Mouse (Mus musculus) olfactory bulb, adult 2 months (tissue): ENCODE measurements at regions not wholly inside any gene's neighbourhood (a gene's known extent, or its start where the extent isn't known, plus 50 kb on each side); places are given as distances from the start of the nearest gene placed in this dataset.
"Not testable (repeated sequence)": the region's sequence is repeated elsewhere in the genome, so short reads cannot be mapped to it uniquely, and the experiment has no call there.

ENCODE experiments used
- H3K27ac ChIP-seq: fragments of 200-500 bp; 2 replicates; pipeline ENCODE4 v1.5.1; 2012; ENCODE audit warnings: low read depth, low read length; ENCODE audit not compliant: insufficient read depth
- H3K4me1 ChIP-seq: fragments of 200-500 bp; 2 replicates; pipeline ENCODE4 v1.6.1; 2012; ENCODE audit warnings: low read length; ENCODE audit not compliant: control insufficient read depth, insufficient read depth
- H3K4me3 ChIP-seq: fragments of 200-500 bp; 2 replicates; pipeline ENCODE4 v1.5.1; 2012; ENCODE audit warnings: mild to moderate bottlenecking, low read depth, low read length, moderate library complexity; ENCODE audit not compliant: insufficient read depth
- CTCF ChIP-seq: fragments of 200-500 bp; IDR thresholded peaks from 2 replicates; pipeline ENCODE4 v1.5.1; 2012; ENCODE audit warnings: low read depth, mild to moderate bottlenecking, low read length, moderate library complexity; ENCODE audit not compliant: insufficient read depth
- POLR2A ChIP-seq: fragments of 200-500 bp; IDR thresholded peaks from 2 replicates; pipeline ENCODE4 v1.6.1; 2012; ENCODE audit warnings: mild to moderate bottlenecking, low read depth, low read length, moderate library complexity; ENCODE audit not compliant: insufficient read depth
- WGBS: fragments of 180-500 bp; shearing (Covaris S2); methylation state at CpG from one replicate; pipeline ENCODE4 v1.1.7; 2018; 5-methylcytosine and 5-hydroxymethylcytosine counted together

DNA sequence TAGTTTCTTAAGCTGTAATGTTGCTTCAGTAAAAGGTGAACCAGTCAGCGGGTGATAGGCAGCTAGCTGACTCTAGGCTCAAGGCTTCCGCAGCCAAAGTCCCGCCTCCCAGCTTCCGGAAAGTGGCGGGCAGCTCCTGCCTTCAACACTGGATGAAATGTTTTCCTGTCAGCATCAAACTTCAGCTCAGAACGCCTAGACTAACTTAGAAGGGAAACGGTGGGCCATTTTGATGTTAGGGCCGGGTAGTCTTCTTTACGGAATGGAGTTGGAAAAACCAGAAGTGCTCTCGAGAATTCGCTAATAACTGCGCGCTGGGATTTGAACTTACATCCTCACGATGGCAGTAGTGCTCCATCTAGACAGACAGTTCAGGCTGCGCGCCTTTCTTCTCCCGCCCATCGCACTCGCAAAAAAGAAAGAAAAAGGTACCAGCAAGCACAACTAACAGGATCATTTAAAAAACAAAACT, 194.7 kb upstream of the Olfr1324 start:
- 62% methylated on average over 19 of the region's 19 CpGs for WGBS
- TF ChIP-seq CTCF (no peak), POLR2A (no peak)
- H3K4me3 ChIP-seq, result no peak overlapping the region
- H3K27ac ChIP-seq, result no peak overlapping the region
- no peaks in the 10 kb centered on the region for H3K4me1 ChIP-seq

DNA sequence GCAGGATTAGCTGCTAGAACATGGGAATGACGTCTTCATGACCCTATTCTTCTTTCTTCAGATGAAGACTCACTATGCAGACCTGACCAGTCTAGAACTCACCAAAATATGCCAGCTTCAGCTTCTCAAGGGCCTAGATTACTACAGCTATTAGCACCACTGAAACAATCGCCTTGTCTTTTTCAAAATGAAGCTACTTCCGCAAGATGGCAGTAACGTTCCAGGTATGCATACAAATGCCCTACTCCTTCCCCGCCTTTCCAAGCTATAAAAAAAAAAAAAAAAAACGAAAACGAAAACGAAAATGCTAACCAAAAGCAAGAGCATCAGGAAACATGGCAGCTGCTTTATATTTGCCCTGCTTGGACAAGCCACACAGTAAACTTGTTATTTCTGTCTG, 192.6 kb upstream of the Olfr1324 start:
- WGBS, result 70% methylated on average over 8 of the region's 8 CpGs
- TF ChIP-seq POLR2A (no peak), CTCF (no peak)
- Histone ChIP-seq H3K4me3 (no peak overlapping the region), H3K27ac (no peak overlapping the region), H3K4me1 (no peaks in the 10 kb centered on the region)

DNA sequence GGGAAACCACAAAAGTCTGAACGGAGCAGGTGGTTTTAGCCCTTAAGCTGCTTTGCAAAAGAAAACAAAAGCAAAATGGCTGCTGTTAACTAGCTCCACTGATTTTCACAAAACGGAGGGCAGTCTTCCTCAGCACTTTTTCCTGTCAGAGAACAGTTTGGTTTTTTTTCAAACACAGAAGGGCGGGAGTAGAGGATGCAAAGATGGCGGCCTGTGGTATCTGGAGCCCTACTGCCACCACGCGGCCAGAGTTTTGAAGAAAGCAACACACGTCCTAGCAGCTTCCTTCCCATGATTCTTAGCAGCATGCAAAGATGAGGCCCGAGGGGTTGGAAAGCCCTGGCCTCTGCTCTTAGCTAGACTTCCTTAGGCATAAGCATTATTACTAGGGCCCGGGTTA, 191.6 kb upstream of the Olfr1324 start:
- 72% methylated on average over 9 of the region's 9 CpGs for WGBS
- H3K4me1 ChIP-seq, result no peaks in the 10 kb centered on the region

DNA sequence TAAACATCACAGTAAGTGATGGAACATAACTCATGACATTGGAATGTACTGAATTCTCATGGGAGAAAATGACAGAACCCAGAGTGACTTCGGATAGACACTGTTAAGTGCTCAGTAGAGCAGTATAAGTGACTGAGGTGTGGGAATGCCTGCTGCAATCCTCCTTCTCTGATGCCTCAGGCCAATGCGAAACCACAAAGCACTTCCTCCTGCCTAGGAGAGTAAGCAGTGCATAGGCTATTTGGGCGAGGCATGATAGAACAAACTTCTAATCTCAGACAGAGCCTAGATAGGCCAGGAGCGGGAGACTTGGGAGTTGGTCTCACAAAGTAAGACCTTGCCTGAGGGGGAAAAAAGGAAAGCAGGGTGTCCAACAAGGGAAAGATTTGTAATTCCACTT, 190.6 kb upstream of the Olfr1324 start:
- H3K4me1 ChIP-seq, result no peaks in the 10 kb centered on the region
- WGBS, result 95% methylated on average over 4 of the region's 4 CpGs
- no peak for TF ChIP-seq POLR2A
- TF ChIP-seq CTCF, result no peak
- H3K4me3 ChIP-seq, result no peak overlapping the region
- H3K27ac ChIP-seq, result no peak overlapping the region

More for the DNA sequence above, 191.6 kb upstream of the Olfr1324 start:
- TF ChIP-seq POLR2A (no peak), CTCF (no peak)
- Histone ChIP-seq H3K4me3 (no peak overlapping the region), H3K27ac (no peak overlapping the region)

DNA sequence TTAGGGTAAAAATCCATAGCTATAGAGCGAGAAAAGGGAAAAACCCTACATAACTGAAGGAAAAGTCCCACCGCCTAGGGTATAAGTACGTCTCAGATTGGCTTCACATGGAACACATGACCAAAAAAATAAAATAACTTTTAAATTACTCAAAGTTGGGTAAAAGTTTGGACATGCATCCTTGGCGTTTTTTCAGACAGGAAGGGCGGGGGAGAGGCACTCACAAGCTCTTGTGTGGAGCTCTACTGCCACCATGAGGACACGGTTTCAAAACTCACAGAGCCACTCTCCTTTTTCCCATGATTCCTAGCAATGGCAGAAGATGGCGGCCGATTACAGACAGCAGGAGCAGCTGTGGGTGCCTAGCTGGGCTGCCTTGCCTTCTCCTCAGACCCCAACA, 188.6 kb upstream of the Olfr1324 start:
- H3K4me1 ChIP-seq, H3K4me3 ChIP-seq, H3K27ac ChIP-seq: not testable (repeated sequence)
- WGBS, result 73% methylated on average over 8 of the region's 8 CpGs

- H3K4me3 ChIP-seq, H3K27ac ChIP-seq, H3K4me1 ChIP-seq: not testable (repeated sequence)
- 75% methylated on average over 3 of the region's 3 CpGs for WGBS
These were observed 186.6 kb upstream of the Olfr1324 start for GRCm38 (mm10) chrX:50614874-50615273.

GRCm38 (mm10) chrX:50614367-50614766, 186.1 kb upstream of the Olfr1324 start:
- H3K4me3 ChIP-seq, H3K27ac ChIP-seq: not testable (repeated sequence)
- 76% methylated on average over 6 of the region's 6 CpGs for WGBS

GRCm38 (mm10) chrX:50611765-50612591, 183.7 kb upstream of the Olfr1324 start:
- 76% methylated on average over 9 of the region's 9 CpGs for WGBS
- TF ChIP-seq POLR2A, result no peak
- H3K27ac ChIP-seq, result no peak overlapping the region
- no peaks in the 10 kb centered on the region for H3K4me1 ChIP-seq
- H3K4me3 ChIP-seq, result no peak overlapping the region

More at GRCm38 (mm10) chrX:50614367-50614766, 186.1 kb upstream of the Olfr1324 start:
- H3K4me1 ChIP-seq, result not testable (repeated sequence)

- WGBS, result 83% methylated on average over 6 of the region's 6 CpGs
These were observed 179.8 kb upstream of the Olfr1324 start for GRCm38 (mm10) chrX:50608141-50608540.

GRCm38 (mm10) chrX:50607636-50608035, 179.3 kb upstream of the Olfr1324 start:
- no peak overlapping the region for H3K27ac ChIP-seq
- WGBS, result 79% methylated on average over 7 of the region's 7 CpGs
- no peak overlapping the region for H3K4me3 ChIP-seq
- H3K4me1 ChIP-seq, result no peaks in the 10 kb centered on the region
- no peak for TF ChIP-seq POLR2A
- TF ChIP-seq CTCF, result no peak

More at GRCm38 (mm10) chrX:50608141-50608540, 179.8 kb upstream of the Olfr1324 start:
- not testable (repeated sequence) for H3K27ac ChIP-seq, H3K4me3 ChIP-seq, H3K4me1 ChIP-seq

- H3K4me3 ChIP-seq, H3K4me1 ChIP-seq, H3K27ac ChIP-seq: not testable (repeated sequence)
- WGBS, result 52% methylated on average over 2 of the region's 2 CpGs
These were observed 177.2 kb upstream of the Olfr1324 start for GRCm38 (mm10) chrX:50605517-50605916.

GRCm38 (mm10) chrX:50604995-50605394, 176.7 kb upstream of the Olfr1324 start:
- H3K4me3 ChIP-seq, H3K27ac ChIP-seq, H3K4me1 ChIP-seq: not testable (repeated sequence)
- WGBS, result 68% methylated on average over 4 of the region's 4 CpGs

DNA sequence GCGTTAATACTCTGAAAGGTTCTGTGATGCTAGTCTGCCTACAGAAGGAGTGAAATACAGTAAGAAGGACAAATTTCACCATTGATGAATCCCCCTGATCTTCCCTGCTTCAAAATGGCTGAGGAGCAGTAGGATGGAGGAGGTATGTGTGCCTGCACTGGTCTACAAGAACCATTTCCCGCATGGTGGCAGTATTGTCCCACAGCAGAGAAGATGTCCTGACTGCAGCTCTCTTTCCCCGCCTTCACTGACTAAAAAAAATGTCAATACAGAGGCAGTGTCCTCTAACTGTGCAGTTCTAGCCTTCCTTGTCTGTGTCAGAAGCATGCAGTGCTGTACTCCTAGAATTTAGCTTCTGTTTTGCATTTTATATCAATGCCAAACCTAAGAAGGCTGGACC, 174.6 kb upstream of the Olfr1324 start:
- not testable (repeated sequence) for H3K27ac ChIP-seq, H3K4me1 ChIP-seq, H3K4me3 ChIP-seq
- WGBS, result 72% methylated on average over 3 of the region's 3 CpGs

- H3K27ac ChIP-seq, H3K4me3 ChIP-seq, H3K4me1 ChIP-seq: not testable (repeated sequence)
- 76% methylated on average over 9 of the region's 9 CpGs for WGBS
These were observed 174.2 kb upstream of the Olfr1324 start for GRCm38 (mm10) chrX:50602461-50602875.
